Mouse (Mus musculus): ENCODE results near the gene Trim3. TPM values are rescaled to one million over a fixed set of nuclear protein-coding genes. Genes with fewer than 3 reads are reported as not detected.

The Trim3 gene
- polyA plus RNA-seq, 1 experiment from 2014 or later = 24.5 TPM

DNA sequence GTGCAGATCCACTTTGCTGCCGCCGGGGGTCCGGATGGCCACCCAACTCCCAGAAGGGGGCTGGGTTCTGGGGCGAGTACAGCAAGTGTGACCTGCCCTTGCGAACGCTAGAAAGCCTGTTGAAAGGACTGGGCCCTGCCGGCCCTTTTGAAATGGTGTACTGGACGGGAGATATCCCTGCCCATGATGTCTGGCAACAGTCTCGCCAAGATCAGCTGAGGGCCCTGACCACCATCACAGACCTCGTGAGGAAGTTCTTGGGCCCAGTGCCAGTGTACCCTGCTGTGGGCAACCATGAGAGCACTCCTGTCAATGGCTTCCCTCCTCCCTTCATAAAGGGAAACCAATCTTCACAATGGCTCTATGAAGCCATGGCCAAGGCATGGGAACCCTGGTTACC lies 77.8 kb downstream of the Trim3 start:
- H3K4me3 ChIP-seq = peak overlapping the region; percentile 84
- H3K9ac ChIP-seq = peak overlapping the region; percentile 91; the same call in 1 of the 2 replicates
- no peaks in the 10 kb centered on the region for H3K9me3 ChIP-seq
- peaks cover 40% of the 10 kb centered on the region for H3K36me3 ChIP-seq
- peak overlapping the region; percentile 87 for H3K4me2 ChIP-seq
- WGBS = 85% methylated on average over 10 of the region's 10 CpGs
- ATAC-seq (ENCODE audit: extremely low read depth, insufficient number of reproducible peaks, low FRiP score, low TSS enrichment) = no peak
- no peak overlapping the region for H3K27ac ChIP-seq (replicated peaks)
- H3K4me1 ChIP-seq = peaks cover 22% of the 10 kb centered on the region
- H3K27me3 ChIP-seq (replicated peaks) = no peaks in the 10 kb centered on the region

Other genes with a start within 250 kb of the Trim3 start
- gene Fam160a2, start 233.5 kb downstream of the Trim3 start, polyA plus RNA-seq (2015; fragmentation: Nextera tagmentation; extraction: Ambion mirVana) = 28.9 and 29.6 TPM in 2 replicates
- gene Cnga4, start 229.0 kb downstream of the Trim3 start, polyA plus RNA-seq (2015; fragmentation: Nextera tagmentation; extraction: Ambion mirVana) = not detected in 2 replicates
- gene Cckbr, start 207.8 kb downstream of the Trim3 start, polyA plus RNA-seq (2015; fragmentation: Nextera tagmentation; extraction: Ambion mirVana) = 0.11 and 0.18 TPM in 2 replicates
- gene Cavin3, start 151.3 kb downstream of the Trim3 start, polyA plus RNA-seq (2015; fragmentation: Nextera tagmentation; extraction: Ambion mirVana) = 74.7 and 80.5 TPM in 2 replicates
- 50.0 and 55.7 TPM in 2 replicates for gene Smpd1, start 79.2 kb downstream of the Trim3 start, polyA plus RNA-seq (2015; fragmentation: Nextera tagmentation; extraction: Ambion mirVana)
- gene Apbb1, start 51.9 kb downstream of the Trim3 start, polyA plus RNA-seq (2015; fragmentation: Nextera tagmentation; extraction: Ambion mirVana) = 45.6 and 48.3 TPM in 2 replicates
- 0.72 and 5.2 TPM in 2 replicates for gene Hpx, start 33.4 kb downstream of the Trim3 start, polyA plus RNA-seq (2015; fragmentation: Nextera tagmentation; extraction: Ambion mirVana)
- gene Timm10b, start 6.5 kb upstream of the Trim3 start, polyA plus RNA-seq (2015; fragmentation: Nextera tagmentation; extraction: Ambion mirVana) = 162 and 171 TPM in 2 replicates
- 41.7 and 50.5 TPM in 2 replicates for gene Arfip2, start 6.8 kb upstream of the Trim3 start, polyA plus RNA-seq (2015; fragmentation: Nextera tagmentation; extraction: Ambion mirVana)
- 23.5 and 31.6 TPM in 2 replicates for gene Gm45799, start 7.0 kb upstream of the Trim3 start, polyA plus RNA-seq (2015; fragmentation: Nextera tagmentation; extraction: Ambion mirVana)
- 0.44 and 0.60 TPM in 2 replicates for gene Dnhd1, start 17.3 kb upstream of the Trim3 start, polyA plus RNA-seq (2015; fragmentation: Nextera tagmentation; extraction: Ambion mirVana)
- 354 and 386 TPM in 2 replicates for gene Ilk, start 103.0 kb upstream of the Trim3 start, polyA plus RNA-seq (2015; fragmentation: Nextera tagmentation; extraction: Ambion mirVana)
- 25.0 and 25.1 TPM in 2 replicates for gene Rrp8, start 103.8 kb upstream of the Trim3 start, polyA plus RNA-seq (2015; fragmentation: Nextera tagmentation; extraction: Ambion mirVana)
- gene Taf10, start 110.8 kb upstream of the Trim3 start, polyA plus RNA-seq (2015; fragmentation: Nextera tagmentation; extraction: Ambion mirVana) = 120 and 134 TPM in 2 replicates
- gene Tpp1, start 118.7 kb upstream of the Trim3 start, polyA plus RNA-seq (2015; fragmentation: Nextera tagmentation; extraction: Ambion mirVana) = 80.7 and 88.2 TPM in 2 replicates
- 4.7 and 5.9 TPM in 2 replicates for gene Dchs1, start 154.1 kb upstream of the Trim3 start, polyA plus RNA-seq (2015; fragmentation: Nextera tagmentation; extraction: Ambion mirVana)
- 226 and 239 TPM in 2 replicates for gene Mrpl17, start 177.5 kb upstream of the Trim3 start, polyA plus RNA-seq (2015; fragmentation: Nextera tagmentation; extraction: Ambion mirVana)